Mouse (Mus musculus) bone marrow, adult 2 months (tissue): Measurements from ENCODE around the gene Cyp2j9. TPM values are rescaled to one million over a fixed set of nuclear protein-coding genes. Genes with fewer than 3 reads are reported as not detected.
"Not testable (repeated sequence)": the region's sequence is repeated elsewhere in the genome, so short reads cannot be mapped to it uniquely, and the experiment has no call there.

ENCODE experiments used
- H3K27ac ChIP-seq: fragments of 200-500 bp; 2 replicates; pipeline ENCODE4 v1.5.1; 2012; ENCODE audit warnings: low read depth, mild to moderate bottlenecking, control low read depth, inconsistent platforms, low read length; ENCODE audit not compliant: control insufficient read depth, poor library complexity, insufficient read depth
- H3K4me1 ChIP-seq: fragments of 200-500 bp; 2 replicates; pipeline ENCODE4 v1.6.1; 2011; ENCODE audit warnings: low read length; ENCODE audit not compliant: control insufficient read depth, insufficient read depth
- H3K4me3 ChIP-seq: fragments of 200-500 bp; replicated peaks from 2 replicates; pipeline ENCODE3; 2011; ENCODE audit warnings: mild to moderate bottlenecking, low read depth, low read length, control low read depth; ENCODE audit not compliant: control insufficient read depth
- CTCF ChIP-seq: fragments of 200-500 bp; IDR thresholded peaks from 2 replicates; pipeline ENCODE4 v1.5.1; 2011; ENCODE audit warnings: low read length, control low read depth; ENCODE audit not compliant: control insufficient read depth, insufficient read depth
- POLR2A ChIP-seq: fragments of 200-500 bp; IDR thresholded peaks from 2 replicates; pipeline ENCODE4 v1.6.1; 2011; ENCODE audit warnings: low read depth, mild to moderate bottlenecking, control low read depth, low read length, borderline replicate concordance; ENCODE audit not compliant: control insufficient read depth
- WGBS: fragments of 180-500 bp; shearing (Covaris S2); methylation state at CpG from one replicate; pipeline ENCODE4 v1.1.7; 2018; 5-methylcytosine and 5-hydroxymethylcytosine counted together
- polyA plus RNA-seq: library from polyadenylated mRNA; stranded (reverse); fragments of >200 nt; gene quantifications from 2 replicates; pipeline ENCODE4 v1.2.4, GENCODE M21; 2011; ENCODE audit warnings: low replicate concordance; ENCODE audit not compliant: missing spikeins, insufficient read depth, insufficient read length

Gene Cyp2j9
- polyA plus RNA-seq = not detected in 2 replicates

DNA sequence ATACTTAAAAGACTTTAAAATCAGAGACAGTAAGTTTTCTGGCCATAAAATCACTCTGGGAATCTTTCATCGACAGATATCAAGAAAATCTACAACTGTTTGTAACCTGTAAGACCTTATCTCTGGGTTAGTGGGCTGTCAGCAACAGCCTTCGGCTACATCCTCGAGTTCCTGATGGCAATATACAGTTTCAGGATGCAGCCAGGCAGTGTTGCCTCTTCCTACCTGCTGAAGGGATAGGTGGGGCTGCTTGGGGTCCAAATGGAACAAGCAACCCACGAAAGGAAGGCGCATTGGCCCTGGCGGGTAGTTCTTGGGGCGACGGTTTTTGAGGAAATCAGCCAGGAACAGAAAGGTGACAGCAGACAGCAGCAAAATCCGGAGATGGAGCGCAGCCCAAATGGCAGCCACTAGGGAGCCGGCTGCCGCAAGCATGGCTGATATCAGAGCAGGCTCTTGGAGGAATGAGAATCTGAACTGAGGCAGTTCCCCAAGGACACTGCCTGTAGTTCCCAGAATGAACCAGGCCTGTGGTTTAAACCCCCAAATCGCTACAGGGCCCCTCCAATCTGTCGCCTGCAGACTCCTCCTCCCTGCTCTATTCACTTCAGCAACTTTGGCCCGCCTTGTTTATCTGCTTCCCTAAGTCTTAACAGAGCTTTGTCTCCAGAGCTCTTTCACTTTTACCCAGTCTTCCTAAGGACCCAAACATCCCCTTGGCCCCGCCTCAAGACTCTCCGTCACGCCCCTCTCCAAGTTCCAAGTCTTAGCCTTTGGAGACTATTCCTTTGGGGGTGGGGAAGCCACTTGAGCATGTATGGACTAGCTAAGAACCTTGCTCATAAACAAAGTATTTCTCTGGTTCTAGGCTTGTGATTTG is at the start of gene Cyp2j9:
Gene Cyp2j9, minus strand, starts transcription at position 668 of the 880 bp plus-strand sequence.
- Histone ChIP-seq H3K4me1 (no peaks in the 10 kb centered on the region), H3K27ac (no peak within 1 kb of the TSS; the same call in 1 of the 2 replicates), H3K4me3 (peak within 1 kb of the TSS; percentile 45)
- TF ChIP-seq POLR2A (no peak), CTCF (no peak)
- WGBS = under 1% methylated on average over 18 of the region's 18 CpGs

DNA sequence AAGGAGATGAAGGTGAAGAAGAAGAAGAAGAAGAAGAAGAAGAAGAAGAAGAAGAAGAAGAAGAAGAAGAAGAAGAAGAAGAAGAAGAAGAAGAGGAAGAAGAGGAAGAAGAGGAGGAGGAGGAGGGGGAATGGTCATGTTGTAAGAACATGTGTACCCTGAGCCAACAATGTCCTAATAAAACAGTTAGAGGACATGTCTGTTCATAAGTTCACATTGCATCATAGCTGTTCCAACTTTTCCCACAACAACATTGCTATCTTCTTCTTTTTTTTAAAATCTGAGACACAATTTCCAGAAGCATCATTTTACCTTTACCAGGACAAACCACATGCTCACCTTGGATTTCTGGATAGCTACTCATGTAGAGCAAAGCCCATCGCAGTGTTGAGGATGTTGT is 44.1 kb upstream of the Cyp2j9 start:
- Histone ChIP-seq H3K4me3 (no peak overlapping the region), H3K27ac (no peak overlapping the region), H3K4me1 (no peaks in the 10 kb centered on the region)
- 81% methylated on average over 1 of the region's 1 CpGs for WGBS
- TF ChIP-seq POLR2A (no peak), CTCF (no peak)

DNA sequence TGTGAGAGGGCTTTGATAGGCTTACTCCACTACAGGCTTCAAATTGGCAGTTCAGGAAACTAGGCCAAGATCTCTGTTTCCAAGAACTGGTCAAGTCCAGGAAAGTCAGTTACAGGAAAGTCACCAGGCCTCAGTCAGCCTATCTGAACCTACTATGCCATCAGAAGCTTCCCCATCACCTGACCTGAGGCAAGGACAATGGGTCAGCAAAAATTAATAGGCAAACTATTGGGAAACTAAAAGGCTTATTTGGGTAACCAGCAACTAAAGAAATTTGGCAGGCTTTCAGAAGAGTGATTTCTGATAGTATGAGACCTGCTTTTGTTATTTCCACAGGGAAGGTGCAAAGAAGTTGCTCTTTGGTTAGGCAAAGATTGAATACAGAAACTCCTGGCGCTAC is 31.1 kb upstream of the Cyp2j9 start:
- 83% methylated on average over 1 of the region's 1 CpGs for WGBS
- Histone ChIP-seq H3K4me1 (no peaks in the 10 kb centered on the region), H3K27ac (no peak overlapping the region), H3K4me3 (no peak overlapping the region)
- TF ChIP-seq POLR2A (no peak), CTCF (no peak)

DNA sequence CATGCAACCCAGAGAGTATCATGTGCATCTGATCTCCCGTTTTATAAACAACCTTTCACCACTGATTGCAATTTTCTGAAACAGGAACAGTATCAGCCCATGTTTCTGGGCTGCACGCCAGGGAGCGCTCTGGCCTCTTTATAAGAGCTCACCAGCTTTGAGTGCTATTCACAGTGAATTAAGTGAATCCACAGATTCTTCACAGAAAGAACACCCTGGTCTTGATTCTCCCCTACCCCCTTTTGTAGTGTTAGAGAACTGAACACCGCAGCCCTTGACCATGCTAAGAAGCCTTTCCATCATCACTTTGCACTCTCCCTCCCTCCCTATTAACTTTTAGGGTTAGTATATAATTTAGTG is 393 bp upstream of the Cyp2j9 start:
- Histone ChIP-seq H3K4me3 (no peak overlapping the region), H3K4me1 (no peaks in the 10 kb centered on the region)
- TF ChIP-seq CTCF = no peak
- no peak for TF ChIP-seq POLR2A

DNA sequence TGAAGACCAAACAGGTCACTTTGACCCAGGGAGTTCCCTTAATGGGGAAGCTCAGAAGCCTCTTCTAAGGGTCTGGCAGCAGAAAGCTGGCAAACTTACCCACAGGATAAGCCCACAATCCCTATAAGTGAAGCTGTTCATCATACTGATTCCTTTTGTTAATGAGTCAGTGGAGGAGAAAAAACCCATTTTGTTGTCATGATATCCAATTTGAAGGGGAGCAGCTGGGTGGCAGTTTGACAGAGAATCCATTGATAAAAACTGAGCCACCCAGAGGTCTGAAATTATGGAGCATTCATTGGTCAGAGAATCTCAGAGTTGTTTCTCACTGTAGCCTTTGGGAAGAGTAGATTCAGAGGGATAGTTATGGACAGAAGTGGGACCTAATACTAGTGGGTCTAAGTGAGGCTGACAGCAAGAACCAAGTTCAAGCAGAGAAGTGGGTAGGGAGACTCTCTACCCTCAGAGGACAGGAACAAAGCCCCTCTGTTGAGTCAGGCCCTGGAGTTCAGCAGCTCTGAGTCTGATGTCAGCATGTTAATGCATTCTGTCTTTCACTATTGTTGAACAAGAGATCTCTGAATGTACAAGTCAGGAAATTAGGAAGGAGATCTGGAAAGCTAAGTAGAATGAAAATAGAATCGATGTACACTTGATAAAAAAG is 9.8 kb downstream of the Cyp2j9 start:
- WGBS = 56% methylated on average over 1 of the region's 1 CpGs
- Histone ChIP-seq H3K4me1 (no peaks in the 10 kb centered on the region), H3K4me3 (no peak overlapping the region), H3K27ac (no peak overlapping the region)
- no peak for TF ChIP-seq POLR2A
- TF ChIP-seq CTCF = no peak

More for the DNA sequence above, 393 bp upstream of the Cyp2j9 start:
- H3K27ac ChIP-seq = no peak overlapping the region
- WGBS = 8% methylated on average over 4 of the region's 4 CpGs

DNA sequence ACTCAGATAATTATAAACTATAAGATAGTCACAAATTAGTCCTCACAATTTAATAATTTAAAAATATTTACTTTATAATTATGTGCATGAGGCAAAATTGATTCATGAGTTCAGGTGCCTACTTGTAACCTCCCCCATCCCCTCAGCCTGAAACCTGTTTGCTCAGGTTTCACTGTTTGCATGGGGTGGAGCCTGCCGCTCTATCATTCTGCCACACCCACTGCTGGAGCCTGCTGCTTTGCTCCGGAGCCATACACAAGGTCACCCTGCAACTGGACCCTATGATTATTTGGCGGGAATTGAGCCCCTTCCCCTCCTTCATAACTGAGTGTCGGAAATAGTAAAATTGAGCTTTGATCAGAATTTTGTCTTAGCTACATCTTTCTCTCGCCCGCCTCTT is 11.0 kb downstream of the Cyp2j9 start:
- not testable (repeated sequence) for H3K4me3 ChIP-seq, H3K27ac ChIP-seq, H3K4me1 ChIP-seq
- 77% methylated on average over 6 of the region's 6 CpGs for WGBS

DNA sequence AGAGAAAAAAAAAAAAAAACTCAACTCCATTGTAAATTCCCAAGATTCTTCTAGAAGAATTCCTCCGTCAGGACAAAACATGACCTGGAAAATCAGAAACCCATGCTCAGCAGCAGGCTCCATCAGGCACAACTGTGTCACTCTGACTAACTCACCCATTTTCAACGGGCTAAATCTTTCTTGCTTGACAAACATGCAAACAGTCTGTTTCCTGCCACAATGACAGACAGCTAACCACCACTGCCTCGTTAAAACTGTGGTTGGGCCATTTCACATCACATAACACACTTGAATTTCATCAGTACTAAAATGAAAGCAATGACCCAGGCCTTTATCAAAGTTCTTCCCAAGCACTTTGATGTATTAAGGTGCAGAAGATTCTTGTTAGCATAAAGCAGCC is 21.9 kb downstream of the Cyp2j9 start:
- Histone ChIP-seq H3K27ac (no peak overlapping the region), H3K4me3 (no peak overlapping the region), H3K4me1 (no peaks in the 10 kb centered on the region; the same call in 1 of the 2 replicates)
- no peak for TF ChIP-seq POLR2A
- TF ChIP-seq CTCF = no peak
- 11% methylated on average over 3 of the region's 3 CpGs for WGBS

GRCm38 (mm10) chr4:96567988-96568387 is 23.4 kb downstream of the Cyp2j9 start:
- Histone ChIP-seq H3K27ac (no peak overlapping the region), H3K4me3 (no peak overlapping the region), H3K4me1 (no peaks in the 10 kb centered on the region; the same call in 1 of the 2 replicates)
- whole genome bisulfite sequencing = 74% methylated on average over 1 of the region's 1 CpGs
- no peak for TF ChIP-seq POLR2A
- TF ChIP-seq CTCF = no peak
